ENCODE assay signal across 14 mouse cellular contexts in the genomic region with DNA sequence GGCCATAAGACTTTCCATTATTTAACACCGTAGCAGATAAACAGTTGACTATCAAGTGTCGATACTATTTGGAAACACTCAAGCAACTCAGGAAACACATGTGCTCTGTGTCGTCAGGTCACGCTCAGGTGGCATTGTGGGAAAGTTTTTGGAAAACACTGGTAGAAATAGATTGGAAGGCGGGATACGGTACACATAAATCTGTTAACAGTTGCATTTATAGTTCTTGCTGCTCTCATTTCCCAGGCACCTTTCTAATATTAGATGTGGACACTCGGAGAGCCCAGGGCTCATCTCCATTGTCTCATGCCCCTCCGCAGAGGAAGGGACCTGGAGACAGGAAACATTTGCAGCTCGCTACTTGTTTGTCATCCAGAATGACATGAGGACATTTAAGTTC.
"Had no signal": no experiment of that assay in that cellular context is flagged by ENCODE, and none has a peak within 500 bp of the region (broad histone marks: within the 10 kb centered on the region; RNA-seq: fewer than 3 reads in every experiment).

No protein-coding gene starts in this region.

- H3K4me1 ChIP-seq: limb, embryonic 15.5 days; liver, embryonic 12.5 days; midbrain, embryonic 10.5 days had no signal

- H3K9ac ChIP-seq: limb, embryonic 15.5 days; liver, embryonic 12.5 days; lung, embryonic 14.5 days; neural tube, embryonic 15.5 days had no signal

- H3K27me3 ChIP-seq: limb, embryonic 15.5 days; liver, embryonic 12.5 days; neural tube, embryonic 15.5 days had no signal

- H3K4me3 ChIP-seq: limb, embryonic 15.5 days; liver, embryonic 12.5 days; midbrain, embryonic 10.5 days; myocyte; neural tube, embryonic 15.5 days had no signal

- DNase-seq: layer of hippocampus, adult 9-11 months; layer of hippocampus, postnatal 36 days; lung, embryonic 14.5 days; lung, postnatal 10 days; lung, postnatal 4 days; midbrain, embryonic 14.5 days; right cerebral cortex, adult 18-20 months; right cerebral cortex, postnatal 25 days; thymus, postnatal 36 days had no signal

- ATAC-seq: liver, embryonic 12.5 days had no signal

- H3K4me2 ChIP-seq: limb, embryonic 15.5 days; liver, embryonic 12.5 days; lung, embryonic 14.5 days; neural tube, embryonic 15.5 days had no signal

- H3K9me3 ChIP-seq: limb, embryonic 15.5 days; liver, embryonic 12.5 days; midbrain, embryonic 10.5 days; neural tube, embryonic 15.5 days had no signal

- H3K27ac ChIP-seq: limb, embryonic 15.5 days; liver, embryonic 12.5 days; midbrain, embryonic 10.5 days; neural tube, embryonic 15.5 days had no signal

- H3K36me3 ChIP-seq: limb, embryonic 15.5 days; liver, embryonic 12.5 days; neural tube, embryonic 15.5 days had no signal
